Comparison of ENCODE assay signal across 17 mouse cellular contexts in genomic region chr7:124907233-124907632, GRCm38 (mm10).
DNase-seq lines count a peak whose midpoint lies in the region; ATAC-seq and TF ChIP-seq lines count a peak whose summit lies in the region.
"Had no signal": no experiment of that assay in that cellular context is flagged by ENCODE, and none has a peak within 500 bp of the region (broad histone marks: within the 10 kb centered on the region; RNA-seq: fewer than 3 reads in every experiment).

No protein-coding gene starts in this region.

- WGBS in limb, embryonic 14.5 days: 40% methylated on average over 5 of the region's 5 CpGs
- 78% methylated on average over 5 of the region's 5 CpGs for WGBS in limb, embryonic 10.5 days
- WGBS in neural tube, embryonic 15.5 days: 57% methylated on average over 5 of the region's 5 CpGs

- no peak for ATAC-seq in limb, embryonic 14.5 days (ENCODE audit: low FRiP score, low read depth)
- ATAC-seq in neural tube, embryonic 15.5 days (ENCODE audit: low FRiP score): no peak
- ATAC-seq: forebrain, embryonic 14.5 days; intestine, embryonic 15.5 days had no signal

- H3K27me3 ChIP-seq in limb, embryonic 14.5 days (ENCODE audit: control insufficient read depth, insufficient read depth, low read length): no peaks in the 10 kb centered on the region
- H3K27me3 ChIP-seq in limb, embryonic 10.5 days (ENCODE audit: low read depth, poor library complexity, severe bottlenecking): no peaks in the 10 kb centered on the region
- no peaks in the 10 kb centered on the region for H3K27me3 ChIP-seq in neural tube, embryonic 15.5 days (replicated peaks)
- H3K27me3 ChIP-seq: embryonic facial prominence, embryonic 12.5 days; intestine, embryonic 15.5 days; limb, embryonic 12.5 days had no signal

- TF ChIP-seq CTCF in cortical plate, adult 2 months (IDR thresholded peaks at IDR 0.05; ENCODE audit: extremely low read depth, insufficient read depth, low read length): no peak

- no peak overlapping the region for H3K4me2 ChIP-seq in limb, embryonic 14.5 days (replicated peaks; ENCODE audit: low read depth, low read length, severe bottlenecking)
- H3K4me2 ChIP-seq in neural tube, embryonic 15.5 days: no peak overlapping the region
- H3K4me2 ChIP-seq: embryonic facial prominence, embryonic 12.5 days; intestine, embryonic 15.5 days; limb, embryonic 12.5 days had no signal

- no peaks in the 10 kb centered on the region for H3K36me3 ChIP-seq in limb, embryonic 14.5 days (ENCODE audit: control insufficient read depth, insufficient read depth, low read length)
- no peaks in the 10 kb centered on the region for H3K36me3 ChIP-seq in limb, embryonic 10.5 days
- H3K36me3 ChIP-seq in neural tube, embryonic 15.5 days: no peaks in the 10 kb centered on the region
- H3K36me3 ChIP-seq: embryonic facial prominence, embryonic 12.5 days; hindbrain, embryonic 10.5 days; intestine, embryonic 15.5 days; limb, embryonic 12.5 days had no signal

- H3K4me3 ChIP-seq in limb, embryonic 14.5 days (replicated peaks; ENCODE audit: low read length): no peak overlapping the region
- H3K4me3 ChIP-seq in limb, embryonic 10.5 days: no peak overlapping the region
- no peak overlapping the region for H3K4me3 ChIP-seq in cortical plate, adult 2 months (ENCODE audit: insufficient read depth, low read length)
- no peak overlapping the region for H3K4me3 ChIP-seq in neural tube, embryonic 15.5 days (replicated peaks)
- H3K4me3 ChIP-seq: embryonic facial prominence, embryonic 12.5 days; hindbrain, embryonic 10.5 days; intestine, embryonic 15.5 days; limb, embryonic 12.5 days had no signal

- H3K4me1 ChIP-seq in limb, embryonic 14.5 days (ENCODE audit: control insufficient read depth, insufficient read depth, low read length): peaks cover 5% of the 10 kb centered on the region; the same call in 1 of the 2 replicates
- no peaks in the 10 kb centered on the region for H3K4me1 ChIP-seq in limb, embryonic 10.5 days
- peaks cover 2% of the 10 kb centered on the region for H3K4me1 ChIP-seq in cortical plate, adult 2 months (ENCODE audit: control insufficient read depth, insufficient read depth, low read length)
- no peaks in the 10 kb centered on the region for H3K4me1 ChIP-seq in neural tube, embryonic 15.5 days
- H3K4me1 ChIP-seq: embryonic facial prominence, embryonic 12.5 days; intestine, embryonic 15.5 days; limb, embryonic 12.5 days had no signal

- no peak overlapping the region for H3K9ac ChIP-seq in limb, embryonic 14.5 days (ENCODE audit: low read depth, low read length, severe bottlenecking)
- no peak overlapping the region for H3K9ac ChIP-seq in neural tube, embryonic 15.5 days (replicated peaks)
- H3K9ac ChIP-seq: embryonic facial prominence, embryonic 12.5 days; intestine, embryonic 15.5 days; limb, embryonic 12.5 days had no signal

- no peak for TF ChIP-seq POLR2A in limb, embryonic 14.5 days (IDR thresholded peaks at IDR 0.05; ENCODE audit: borderline replicate concordance, extremely low read depth, insufficient read depth, insufficient read length)
- TF ChIP-seq POLR2A in cortical plate, adult 2 months (IDR thresholded peaks at IDR 0.05; ENCODE audit: extremely low read depth, insufficient read depth, low read length): no peak

- peak; percentile 7 for DNase-seq in gastrocnemius, postnatal 25 days
- no peak for DNase-seq in gastrocnemius, postnatal 4 days (ENCODE audit: low spot score in 2 of 2)
- peak; percentile 33 for DNase-seq in limb, embryonic 14.5 days (ENCODE audit: low spot score)
- DNase-seq in limb, embryonic 10.5 days (ENCODE audit: low spot score): no peak
- DNase-seq in lung, postnatal 14 days: peak; percentile 2
- no peak for DNase-seq in embryo, embryonic 9.5 days (ENCODE audit: extremely low spot score)
- DNase-seq: cerebellum, adult 9-11 months; kidney, postnatal 25 days; thymus, postnatal 25 days had no signal

- H3K27ac ChIP-seq in limb, embryonic 14.5 days (replicated peaks; ENCODE audit: low read depth, low read length): no peak overlapping the region
- no peak overlapping the region for H3K27ac ChIP-seq in limb, embryonic 10.5 days
- peak overlapping the region; percentile 7; the same call in 1 of the 2 replicates for H3K27ac ChIP-seq in cortical plate, adult 2 months (ENCODE audit: insufficient read depth, low read length)
- no peak overlapping the region for H3K27ac ChIP-seq in neural tube, embryonic 15.5 days (replicated peaks)
- H3K27ac ChIP-seq: embryonic facial prominence, embryonic 12.5 days; hindbrain, embryonic 10.5 days; intestine, embryonic 15.5 days; limb, embryonic 12.5 days; macrophage had no signal

- no peaks in the 10 kb centered on the region for H3K9me3 ChIP-seq in limb, embryonic 14.5 days (ENCODE audit: control insufficient read depth, low read length)
- H3K9me3 ChIP-seq in limb, embryonic 10.5 days (replicated peaks): no peaks in the 10 kb centered on the region
- H3K9me3 ChIP-seq in neural tube, embryonic 15.5 days (replicated peaks): no peaks in the 10 kb centered on the region
- H3K9me3 ChIP-seq: embryonic facial prominence, embryonic 12.5 days; intestine, embryonic 15.5 days had no signal

Comparison
In these comparisons a context has a peak if more than half of its experiments do, and no peak if none do; other contexts are left out.
1. DNase-seq: peak in gastrocnemius, postnatal 25 days (single experiment), limb, embryonic 14.5 days (single experiment) and lung, postnatal 14 days (single experiment); none in gastrocnemius, postnatal 4 days (0 of 2), limb, embryonic 10.5 days (single experiment) and embryo, embryonic 9.5 days (single experiment).